Mouse (Mus musculus): ENCODE measurements around the gene Cox8a.

Cox8a gene

GRCm38 (mm10) chr19:7223488-7223887, 6.1 kb upstream of the Cox8a start:
- no peak for DNase-seq (ENCODE audit: low read depth)

GRCm38 (mm10) chr19:7222196-7222595, 4.8 kb upstream of the Cox8a start:
- DNase-seq (ENCODE audit: low read depth), result no peak

GRCm38 (mm10) chr19:7218753-7219152, 1.3 kb upstream of the Cox8a start:
- no peak for DNase-seq (ENCODE audit: low read depth)

DNA sequence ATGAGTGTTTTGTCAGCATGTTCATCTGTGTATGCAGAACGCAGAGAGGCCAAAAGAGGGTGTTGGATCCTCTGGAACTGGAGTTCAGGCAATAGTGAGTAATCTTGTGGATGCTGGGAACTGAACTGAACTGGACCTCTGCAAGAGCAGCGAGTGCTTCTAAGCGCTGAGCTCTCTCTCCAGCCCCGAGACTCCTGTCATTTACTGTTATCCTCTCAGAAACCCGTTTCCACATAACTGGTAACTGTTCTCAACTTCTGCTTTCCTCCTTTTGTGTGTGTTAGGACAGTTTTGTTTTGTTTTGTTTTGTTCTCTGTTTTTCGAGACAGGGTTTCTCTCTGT, 481 bp upstream of the Cox8a start:
- DNase-seq (ENCODE audit: low read depth), result peak; percentile 36

GRCm38 (mm10) chr19:7214484-7214883, 2.9 kb downstream of the Cox8a start:
- no peak for DNase-seq (ENCODE audit: low read depth)

- no peak for DNase-seq (ENCODE audit: low read depth)
These were observed 4.4 kb downstream of the Cox8a start for GRCm38 (mm10) chr19:7213010-7213409.

GRCm38 (mm10) chr19:7212216-7212615, 5.2 kb downstream of the Cox8a start:
- no peak for DNase-seq (ENCODE audit: low read depth)

DNA sequence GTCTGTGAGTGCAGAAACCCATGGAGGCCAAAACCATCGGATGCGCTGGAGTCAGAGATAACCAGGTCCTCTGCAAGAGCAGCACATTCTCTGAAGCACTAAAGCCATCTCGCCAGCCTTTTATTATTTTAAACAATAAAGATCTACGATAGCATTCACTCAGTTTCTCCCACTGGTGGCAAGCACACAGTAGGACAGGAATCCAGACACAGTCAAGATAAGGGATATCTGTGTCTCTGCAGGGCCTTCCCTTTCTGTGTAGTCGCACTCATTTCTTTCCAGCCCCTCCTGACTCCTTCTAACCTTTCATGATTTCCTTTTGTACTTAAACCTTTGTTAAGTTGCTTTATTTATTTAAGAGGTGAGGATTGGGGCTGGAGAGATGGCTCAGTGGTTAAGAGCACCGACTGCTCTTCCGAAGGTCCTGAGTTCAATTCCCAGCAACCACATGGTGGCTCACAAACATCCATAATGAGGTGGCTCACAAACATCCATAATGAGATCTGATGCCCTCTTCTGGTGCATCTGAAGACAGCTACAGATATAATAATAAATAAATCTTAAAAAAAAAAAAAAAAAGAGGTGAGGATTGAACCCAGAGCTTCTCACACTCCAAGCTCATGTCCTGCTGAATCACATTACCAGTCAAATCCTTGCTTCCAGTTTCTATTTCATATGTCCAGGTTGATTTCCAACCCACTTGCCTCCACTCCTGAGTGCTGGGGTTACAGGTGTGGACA, 7.3 kb downstream of the Cox8a start:
- DNase-seq (ENCODE audit: low read depth), result no peak

DNA sequence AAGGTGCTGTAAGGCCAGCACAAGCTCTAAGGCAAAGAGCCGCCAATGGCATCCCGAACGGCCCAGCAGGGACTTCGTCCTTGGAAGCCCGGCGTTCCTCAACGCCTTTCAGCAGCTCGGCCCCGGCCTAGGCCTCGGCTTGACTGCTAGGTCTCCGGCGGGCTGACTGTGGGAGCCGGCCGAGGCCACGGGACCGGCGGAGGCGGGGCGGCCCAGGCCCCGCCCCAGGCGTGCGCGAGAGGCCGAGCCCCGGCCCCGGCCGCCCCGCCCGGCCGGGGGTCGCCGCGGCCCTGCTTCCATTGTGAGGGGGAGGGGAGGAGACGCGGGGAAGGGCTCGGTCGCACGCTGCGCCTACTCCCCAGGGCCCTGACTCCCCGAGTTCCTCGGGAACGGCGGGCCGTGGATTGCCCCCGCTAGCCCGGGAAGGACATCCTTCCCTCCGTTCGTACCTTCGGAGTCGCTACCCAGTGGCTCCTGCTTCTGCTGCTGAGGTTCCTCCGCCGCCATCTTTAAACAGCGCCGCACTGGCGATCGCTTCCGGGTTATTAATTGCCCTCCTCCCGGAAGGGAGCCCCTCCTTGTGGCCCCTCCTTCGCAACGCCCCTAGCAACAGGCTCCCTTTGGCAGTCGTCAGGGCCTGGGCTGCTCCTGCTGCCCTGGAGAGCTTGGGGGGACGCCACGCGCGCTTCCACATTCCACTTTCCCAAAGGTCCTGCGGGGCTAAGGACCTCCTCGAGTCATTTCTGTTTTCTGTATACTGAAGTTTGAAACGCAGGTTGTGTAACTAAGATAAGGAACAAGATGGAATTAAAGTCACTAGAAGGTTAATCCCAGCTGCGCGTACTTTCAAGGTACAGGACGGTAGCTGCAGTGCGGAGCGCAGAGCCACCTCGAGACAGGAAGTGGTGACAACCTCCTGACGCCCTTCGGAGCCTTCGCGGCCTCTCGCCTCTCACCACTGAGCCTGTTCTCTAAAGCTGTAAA, 11.4 kb downstream of the Cox8a start, which contains the start of gene Otub1:
TSS of gene Otub1 (minus strand) at position 564 of the 984 bp plus-strand sequence.
- peak; percentile 90 for DNase-seq (ENCODE audit: low read depth)

DNA sequence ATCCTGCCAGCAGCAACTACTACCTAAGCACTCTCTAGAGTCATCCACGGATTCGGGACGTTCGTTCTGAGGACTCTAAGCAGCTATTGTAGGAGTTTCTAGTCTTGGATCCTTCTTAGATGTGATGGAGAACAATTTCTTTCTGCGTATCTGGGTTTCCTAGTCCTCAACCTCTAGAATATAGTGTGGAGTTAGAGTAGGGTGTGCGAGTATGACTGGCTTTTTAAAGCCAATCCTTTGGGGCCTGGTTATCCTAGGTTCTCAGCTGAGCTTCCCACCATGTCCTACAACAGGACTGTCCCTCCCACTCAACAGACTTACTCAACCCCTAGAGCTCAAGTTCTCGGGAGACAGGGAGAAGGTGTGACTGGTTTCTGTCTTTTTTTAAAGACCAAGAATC, 12.1 kb downstream of the Cox8a start:
- no peak for DNase-seq (ENCODE audit: low read depth)

- DNase-seq (ENCODE audit: low read depth), result no peak
These were observed 12.5 kb downstream of the Cox8a start for GRCm38 (mm10) chr19:7204898-7205297.

- no peak for DNase-seq (ENCODE audit: low read depth)
These were observed 17.0 kb downstream of the Cox8a start for GRCm38 (mm10) chr19:7200427-7200826.

DNA sequence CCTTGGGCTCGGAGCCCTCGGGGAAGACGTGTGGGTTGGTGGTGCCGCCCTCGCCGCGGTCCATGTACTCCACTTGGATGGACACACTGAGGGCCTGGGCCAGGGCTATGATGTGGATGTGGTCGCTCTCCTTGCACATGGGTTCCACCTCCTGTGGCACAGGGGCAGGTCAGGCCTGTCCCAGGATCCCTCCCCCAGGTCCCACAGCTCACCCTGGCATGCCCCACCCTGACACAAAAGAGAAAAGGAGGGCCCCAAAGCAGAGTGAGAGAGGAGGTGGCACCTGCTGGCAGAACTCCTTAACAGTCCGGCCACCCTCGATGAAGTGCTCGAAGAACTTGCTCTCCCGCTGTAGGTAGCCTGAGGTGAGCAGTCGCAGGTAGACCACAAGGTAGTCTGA, 18.3 kb downstream of the Cox8a start:
- DNase-seq (ENCODE audit: low read depth), result no peak

DNA sequence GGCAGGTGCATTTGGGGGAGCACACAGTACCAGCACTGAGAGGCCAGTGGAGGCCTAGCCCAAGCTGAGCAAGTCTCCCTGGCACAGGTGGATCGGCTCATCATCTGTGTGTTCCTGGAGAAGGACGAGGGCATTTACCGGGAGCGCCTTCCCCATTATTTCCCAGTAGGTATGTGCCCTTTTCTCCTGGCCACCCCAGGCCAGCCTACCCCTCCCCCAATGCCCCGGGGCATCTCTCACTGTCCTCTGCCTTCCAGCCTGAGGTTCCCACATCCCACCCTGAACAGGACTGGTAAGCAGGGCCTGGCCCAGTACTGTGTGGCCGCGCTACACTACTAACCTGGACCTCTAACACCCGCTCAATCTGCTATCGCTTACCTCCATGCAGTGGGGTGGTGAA, 20.0 kb downstream of the Cox8a start:
- DNase-seq (ENCODE audit: low read depth), result no peak

DNA sequence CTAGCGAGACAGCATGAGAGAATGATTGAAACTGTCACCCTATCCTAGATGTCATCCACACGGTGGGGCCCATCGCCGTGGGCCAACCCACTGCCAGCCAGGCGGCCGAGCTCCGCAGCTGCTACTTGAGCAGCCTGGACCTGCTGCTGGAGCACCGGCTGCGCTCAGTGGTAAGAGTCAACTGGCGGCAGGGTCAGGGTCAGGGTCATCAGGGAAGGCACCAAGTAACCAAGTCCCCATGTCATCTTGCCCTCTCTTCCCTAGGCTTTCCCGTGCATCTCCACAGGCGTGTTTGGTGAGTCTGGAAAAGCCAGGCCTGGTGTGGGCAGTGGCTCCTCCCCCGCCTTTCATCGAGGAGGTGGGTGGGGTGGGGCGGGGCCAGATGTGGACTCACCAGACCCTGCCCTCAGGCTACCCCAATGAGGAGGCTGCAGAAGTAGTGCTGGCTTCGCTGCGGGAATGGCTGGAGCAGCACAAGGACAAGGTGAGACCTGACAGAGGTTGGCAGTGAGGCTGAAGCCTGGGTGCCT, 20.6 kb downstream of the Cox8a start:
- DNase-seq (ENCODE audit: low read depth), result no peak

GRCm38 (mm10) chr19:7195900-7196728, 21.3 kb downstream of the Cox8a start:
- DNase-seq (ENCODE audit: low read depth), result peak; percentile 30

DNA sequence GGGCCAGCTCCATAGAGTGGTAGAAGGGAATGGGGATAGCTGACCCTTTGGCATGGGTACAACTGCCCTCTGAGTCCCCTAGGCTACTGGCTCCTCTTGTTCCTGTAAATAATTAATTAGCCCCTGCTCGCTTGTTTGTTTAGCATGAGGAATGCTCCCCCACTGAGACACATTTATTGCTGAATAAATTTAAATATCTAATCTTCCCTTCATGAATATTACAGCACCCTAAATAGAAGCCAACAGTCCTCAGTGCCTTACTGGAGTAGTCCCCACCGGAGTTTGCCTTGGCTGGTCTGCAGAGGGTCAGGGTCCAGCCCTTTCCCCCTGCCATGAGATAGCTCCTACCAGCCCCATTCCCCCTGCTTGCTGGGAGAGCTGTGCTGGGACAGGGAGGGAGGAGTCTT, 24.9 kb downstream of the Cox8a start:
- DNase-seq (ENCODE audit: low read depth), result no peak

DNA sequence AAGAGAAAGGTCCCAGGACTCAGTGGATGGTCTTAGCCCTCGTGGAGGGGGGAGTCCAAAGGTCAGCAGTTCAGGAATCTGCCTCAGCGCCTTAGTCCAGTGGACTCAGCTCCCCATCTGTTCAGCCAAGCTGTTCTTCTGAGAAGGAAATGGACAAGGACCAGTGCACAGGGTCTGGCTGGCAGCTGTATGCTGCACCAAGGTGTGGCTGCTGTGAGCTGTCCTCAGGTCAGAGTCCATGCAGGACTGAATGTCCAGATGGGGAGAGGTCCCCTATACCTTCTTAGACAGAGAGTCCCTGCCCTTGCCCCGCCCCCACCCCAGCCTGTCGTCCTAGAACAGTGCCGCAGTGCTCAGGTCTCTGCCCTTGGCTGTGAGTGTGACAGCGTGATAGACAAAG, 25.8 kb downstream of the Cox8a start:
- no peak for DNase-seq (ENCODE audit: low read depth)

- DNase-seq (ENCODE audit: low read depth), result no peak
These were observed 26.4 kb downstream of the Cox8a start for GRCm38 (mm10) chr19:7190986-7191385.

DNA sequence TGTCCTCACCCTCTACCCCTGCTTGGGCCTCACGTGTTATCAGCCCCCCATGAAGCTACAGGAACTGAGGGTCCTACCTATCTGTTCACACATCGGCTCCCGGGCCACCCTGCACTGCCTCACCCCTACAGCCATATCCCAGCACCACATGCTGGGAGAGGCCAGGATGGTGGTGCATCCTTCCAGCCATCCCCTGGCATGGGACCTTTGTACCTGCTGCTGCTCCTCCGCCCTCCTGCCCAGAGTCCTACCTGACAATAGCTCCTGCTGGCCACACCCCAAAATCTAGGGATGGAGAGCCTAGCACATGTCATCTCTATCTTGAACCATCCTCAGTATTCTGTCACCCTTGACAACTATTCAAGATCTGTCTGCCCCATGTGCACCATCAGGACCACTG, 28.4 kb downstream of the Cox8a start:
- no peak for DNase-seq (ENCODE audit: low read depth)

DNA sequence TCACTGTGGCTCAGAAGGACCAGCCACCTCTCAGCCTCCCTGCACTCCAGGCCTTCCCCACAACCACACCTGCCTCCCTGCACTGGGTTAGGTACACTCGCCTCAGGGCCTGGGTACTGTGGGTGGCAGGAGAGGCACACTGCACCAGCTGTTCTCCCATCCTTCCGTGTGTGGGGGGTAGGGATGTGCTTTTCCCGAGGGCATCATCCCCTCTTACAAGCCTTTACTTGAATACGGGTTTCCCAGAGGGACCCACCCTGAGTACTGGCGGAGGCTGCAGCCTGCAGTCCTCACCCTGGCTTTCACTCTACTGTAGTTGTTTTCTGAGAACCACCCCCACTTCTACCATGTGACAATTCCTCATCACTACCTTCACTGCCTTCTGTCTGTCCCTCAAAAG, 30.3 kb downstream of the Cox8a start:
- no peak for DNase-seq (ENCODE audit: low read depth)

GRCm38 (mm10) chr19:7185715-7186291, 31.6 kb downstream of the Cox8a start:
- DNase-seq (ENCODE audit: low read depth), result no peak

Measured in c-Kit-positive CD71-negative TER-119-negative erythroid progenitor cells, embryonic 14.5 days (primary cell).